Mouse (Mus musculus) heart, adult 2 months (tissue): Measurements from ENCODE around the gene Rnf123. TPM values are rescaled to one million over a fixed set of nuclear protein-coding genes. Genes with fewer than 3 reads are reported as not detected.

ENCODE experiments used
- DNase-seq, 2 experiments: peaks; one replicate each; pipeline ENCODE4 v3.0.0; 2021
- H3K27ac ChIP-seq: fragments of 200-600 bp; 2 replicates; pipeline ENCODE4 v1.8.1; 2022
- H3K27me3 ChIP-seq: fragments of 200-500 bp; 2 replicates; pipeline ENCODE4 v1.6.1; 2012; ENCODE audit warnings: mild to moderate bottlenecking, low read length, inconsistent platforms, mixed read lengths; ENCODE audit not compliant: control insufficient read depth, insufficient read depth
- H3K36me3 ChIP-seq: fragments of 200-500 bp; 2 replicates; pipeline ENCODE4 v1.6.1; 2012; ENCODE audit warnings: low read length, inconsistent platforms; ENCODE audit not compliant: control insufficient read depth, insufficient read depth
- H3K4me1 ChIP-seq: fragments of 200-500 bp; 2 replicates; pipeline ENCODE4 v1.6.1; 2011; ENCODE audit warnings: low read length; ENCODE audit not compliant: control insufficient read depth, insufficient read depth
- H3K4me3 ChIP-seq: fragments of 200-600 bp; 2 replicates; pipeline ENCODE4 v1.8.1; 2022
- H3K79me2 ChIP-seq: fragments of 200-500 bp; replicated peaks from 2 replicates; pipeline ENCODE4 v1.6.1; 2012; ENCODE audit warnings: mild to moderate bottlenecking, inconsistent platforms, low read length, moderate library complexity, mixed read lengths; ENCODE audit not compliant: control insufficient read depth, insufficient read depth
- H3K9ac ChIP-seq: fragments of 200-500 bp; 2 replicates; pipeline ENCODE4 v1.6.1; 2012; ENCODE audit warnings: low read depth, mild to moderate bottlenecking, control low read depth, inconsistent platforms, low read length, mixed read lengths
- CTCF ChIP-seq: fragments of 200-600 bp; IDR thresholded peaks from 2 replicates; pipeline ENCODE4 v1.8.1; 2022; ENCODE audit warnings: antibody characterized with exemption, mild to moderate bottlenecking, moderate library complexity
- EP300 ChIP-seq: fragments of 200-500 bp; IDR thresholded peaks from 2 replicates; pipeline ENCODE4 v1.6.1; 2011; ENCODE audit warnings: low read depth, low read length, control low read depth; ENCODE audit not compliant: insufficient read depth
- POLR2A ChIP-seq: fragments of 200-500 bp; IDR thresholded peaks from 2 replicates; pipeline ENCODE4 v1.6.1; 2011; ENCODE audit warnings: mild to moderate bottlenecking, low read depth, low read length, control low read depth; ENCODE audit not compliant: insufficient read depth
- WGBS: fragments of 180-500 bp; shearing (Covaris S2); methylation state at CpG from one replicate; pipeline ENCODE4 v1.1.7; 2018; 5-methylcytosine and 5-hydroxymethylcytosine counted together
- intact Hi-C: fragments of 180-260 bp; cut with DNase I; formaldehyde crosslinking; loops from one replicate; pipeline ENCODE4 v1.15.1; 2025
- polyA plus RNA-seq: library from polyadenylated mRNA; depleted of rRNA; stranded (reverse); fragments of >200 nt; gene quantifications from 2 replicates; pipeline ENCODE4 v1.2.3, GENCODE M21; 2012
- total RNA-seq, 2 experiments: library from RNA; stranded (reverse); gene quantifications; 2 replicates each; pipeline ENCODE4 v1.2.3; 2021

The Rnf123 gene
- total and polyA plus RNA-seq, 3 experiments: 79.3 to 114 (median 86.7) TPM

DNA sequence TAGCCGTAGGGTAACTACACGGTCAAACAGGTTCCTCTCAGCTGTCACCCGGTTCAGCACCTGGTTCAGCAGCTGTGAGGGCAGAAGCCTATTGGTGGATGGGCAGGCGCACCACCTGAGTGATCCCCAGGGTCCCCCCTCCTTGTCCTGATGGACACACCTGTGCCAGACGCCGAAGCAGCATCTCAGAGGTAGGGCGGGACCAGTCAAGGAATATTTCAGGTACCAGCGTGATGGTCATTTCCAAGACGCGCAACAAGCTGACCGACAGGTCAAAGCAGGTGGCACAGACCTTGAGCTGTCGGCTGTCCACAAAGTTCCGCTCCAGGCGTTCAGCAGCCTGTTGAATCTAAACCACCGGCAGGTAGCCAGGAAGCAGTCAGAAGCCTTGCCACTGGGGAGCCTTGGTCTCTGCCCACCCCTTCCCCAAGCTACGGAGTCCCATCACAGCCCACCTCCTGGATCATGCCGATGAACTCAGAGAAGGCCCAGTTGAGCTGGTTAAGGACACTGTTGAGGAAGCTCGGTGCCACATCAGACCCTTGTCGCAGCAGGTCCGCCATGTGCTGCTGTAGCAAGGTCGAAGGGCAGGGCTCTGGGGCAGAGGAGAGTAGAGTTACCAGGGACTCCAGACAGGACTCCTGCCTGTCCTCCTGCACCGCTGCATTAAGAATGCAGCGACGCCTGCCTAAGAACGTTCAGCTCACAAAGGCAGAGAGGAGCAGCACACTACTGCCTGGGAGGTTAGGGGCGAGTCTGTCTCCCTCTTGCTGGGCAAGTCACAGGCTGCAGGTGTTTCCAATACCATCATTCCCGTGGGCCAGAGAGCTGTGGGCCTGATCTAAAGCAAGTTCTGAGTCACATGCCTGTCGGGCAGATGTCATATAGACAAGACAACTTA is 26.5 kb downstream of the Rnf123 start:
- TF ChIP-seq CTCF (no peak), EP300 (no peak), POLR2A (no peak)
- WGBS: 80% methylated on average over 28 of the region's 28 CpGs

DNA sequence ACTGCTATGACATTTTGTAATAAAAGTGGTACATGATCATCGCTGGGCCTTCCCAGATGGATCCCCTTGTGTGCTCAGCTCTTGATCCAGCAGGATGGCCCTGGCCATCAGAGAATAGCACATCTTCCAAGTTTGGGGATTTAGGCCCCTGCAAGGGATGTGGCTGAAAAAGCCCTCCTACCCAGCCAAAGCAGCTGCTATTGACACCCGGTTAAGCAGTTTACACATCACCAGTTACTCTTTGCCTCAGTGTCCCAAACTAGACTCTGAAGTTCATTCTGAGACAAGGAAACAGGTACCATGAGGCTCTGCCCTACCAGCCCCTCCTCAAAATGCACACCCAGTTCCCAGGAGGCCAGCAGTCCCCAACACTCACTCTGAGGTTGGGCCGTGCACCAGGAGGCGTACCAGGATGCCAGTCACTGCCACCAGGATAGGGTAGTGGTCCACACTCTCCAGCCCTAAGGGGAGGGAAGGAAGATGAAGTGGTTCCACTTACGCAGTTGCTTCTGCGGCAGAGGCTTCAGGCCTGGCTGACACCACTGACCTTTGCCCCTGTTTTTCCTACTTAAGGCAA is 27.4 kb downstream of the Rnf123 start:
- no peak overlapping the region for H3K9ac ChIP-seq
- H3K36me3 ChIP-seq: no peaks in the 10 kb centered on the region
- H3K4me3 ChIP-seq: no peak overlapping the region
- intact Hi-C loops: no loop called here
- H3K79me2 ChIP-seq: no peaks in the 10 kb centered on the region
- peaks cover 12% of the 10 kb centered on the region for H3K4me1 ChIP-seq
- WGBS: 85% methylated on average over 6 of the region's 6 CpGs
- H3K27ac ChIP-seq: no peak overlapping the region
- no peak for TF ChIP-seq EP300
- no peak for TF ChIP-seq POLR2A
- TF ChIP-seq CTCF: no peak
- DNase-seq: peak in 1 of 2 experiments; percentile 3
- H3K27me3 ChIP-seq: no peaks in the 10 kb centered on the region

More for the DNA sequence above, 26.5 kb downstream of the Rnf123 start:
- intact Hi-C loops: no loop called here
- Histone ChIP-seq H3K27me3 (no peaks in the 10 kb centered on the region), H3K4me1 (peaks cover 12% of the 10 kb centered on the region), H3K79me2 (no peaks in the 10 kb centered on the region), H3K27ac (peak overlapping the region; percentile 70), H3K36me3 (no peaks in the 10 kb centered on the region), H3K4me3 (no peak overlapping the region), H3K9ac (no peak overlapping the region)
- DNase-seq: no peak

DNA sequence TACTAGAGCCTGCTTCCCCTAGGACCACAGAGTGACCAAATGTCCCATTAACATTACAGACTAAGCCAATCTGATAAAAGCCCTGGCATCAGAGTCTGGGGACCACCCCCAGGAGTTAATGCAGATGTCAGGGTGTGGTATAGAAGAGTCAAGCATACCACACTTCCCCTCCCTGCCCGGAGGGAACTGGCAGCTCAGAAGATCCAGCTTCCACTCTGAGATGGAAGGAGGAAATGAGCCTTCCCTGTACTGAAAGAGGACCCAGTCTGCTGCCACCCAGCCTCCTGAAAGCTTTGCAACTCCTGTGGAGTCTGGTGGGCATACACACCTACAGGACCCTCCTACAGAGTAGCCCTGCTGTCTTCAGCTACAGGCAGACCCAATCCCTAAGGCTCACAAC is 28.1 kb downstream of the Rnf123 start:
- Histone ChIP-seq H3K79me2 (no peaks in the 10 kb centered on the region), H3K4me3 (no peak overlapping the region), H3K36me3 (no peaks in the 10 kb centered on the region), H3K4me1 (peaks cover 12% of the 10 kb centered on the region), H3K27ac (no peak overlapping the region), H3K27me3 (no peaks in the 10 kb centered on the region), H3K9ac (no peak overlapping the region)
- WGBS: 38% methylated on average over 1 of the region's 1 CpGs
- intact Hi-C loops: no loop called here
- TF ChIP-seq CTCF (no peak), EP300 (no peak), POLR2A (no peak)
- peak; percentile 14 to 17 for DNase-seq

DNA sequence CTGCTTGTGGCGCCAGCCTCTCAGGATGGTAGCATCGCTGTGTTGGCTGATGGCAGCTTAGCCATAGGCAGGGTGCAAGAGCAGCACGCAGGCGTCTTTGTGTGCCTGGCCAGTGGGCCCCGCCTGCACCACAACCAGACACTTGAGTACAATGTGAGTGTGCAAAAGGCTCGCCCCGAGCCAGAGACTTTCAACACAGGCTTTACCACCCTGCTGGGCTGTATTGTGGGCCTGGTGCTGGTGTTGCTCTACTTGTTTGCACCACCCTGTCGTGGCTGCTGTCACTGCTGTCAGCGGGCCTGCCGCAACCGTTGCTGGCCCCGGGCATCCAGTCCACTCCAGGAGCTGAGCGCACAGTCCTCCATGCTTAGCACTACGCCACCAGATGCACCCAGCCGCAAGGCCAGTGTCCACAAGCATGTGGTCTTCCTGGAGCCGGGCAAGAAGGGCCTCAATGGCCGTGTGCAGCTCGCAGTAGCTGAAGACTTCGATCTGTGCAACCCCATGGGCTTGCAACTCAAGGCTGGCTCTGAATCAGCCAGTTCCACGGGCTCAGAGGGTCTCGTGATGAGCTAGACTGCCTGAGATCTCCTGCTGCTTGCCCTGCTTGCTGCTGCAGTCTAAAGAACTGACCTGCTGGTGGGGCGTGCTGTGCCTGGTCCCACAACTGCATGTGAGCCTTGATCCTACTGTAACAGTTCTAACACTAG is 28.7 kb downstream of the Rnf123 start:
- Histone ChIP-seq H3K9ac (no peak overlapping the region), H3K4me3 (no peak overlapping the region), H3K27ac (no peak overlapping the region), H3K27me3 (no peaks in the 10 kb centered on the region), H3K79me2 (no peaks in the 10 kb centered on the region), H3K36me3 (no peaks in the 10 kb centered on the region), H3K4me1 (peaks cover 15% of the 10 kb centered on the region)
- TF ChIP-seq EP300: no peak
- no peak for TF ChIP-seq POLR2A
- TF ChIP-seq CTCF: no peak
- intact Hi-C loops: loop anchor here (5.0 kb wide), 1 partner anchor 152 kb away; no protein-coding TSS in a partner anchor
- DNase-seq: peak; percentile 7 to 19
- WGBS: 90% methylated on average over 22 of the region's 22 CpGs

DNA sequence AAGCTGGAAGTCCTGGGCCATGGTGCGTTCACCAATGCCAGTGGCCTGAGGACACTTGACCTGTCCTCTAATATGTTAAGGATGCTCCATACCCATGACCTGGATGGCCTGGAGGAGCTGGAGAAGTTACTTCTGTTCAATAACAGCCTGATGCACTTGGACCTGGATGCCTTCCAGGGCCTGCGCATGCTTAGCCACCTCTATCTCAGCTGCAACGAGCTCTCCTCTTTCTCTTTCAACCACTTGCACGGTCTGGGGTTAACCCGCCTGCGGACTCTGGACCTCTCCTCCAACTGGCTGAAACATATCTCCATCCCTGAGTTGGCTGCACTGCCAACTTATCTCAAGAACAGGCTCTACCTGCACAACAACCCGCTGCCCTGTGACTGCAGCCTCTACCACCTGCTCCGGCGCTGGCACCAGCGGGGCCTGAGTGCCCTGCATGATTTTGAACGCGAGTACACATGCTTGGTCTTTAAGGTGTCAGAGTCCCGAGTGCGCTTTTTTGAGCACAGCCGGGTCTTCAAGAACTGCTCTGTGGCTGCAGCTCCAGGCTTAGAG is 29.4 kb downstream of the Rnf123 start:
- no peak overlapping the region for H3K27ac ChIP-seq
- intact Hi-C loops: loop anchor here (1.0 to 5.0 kb wide), 3 partner anchors 67 to 151 kb away; no protein-coding TSS in a partner anchor
- DNase-seq: peak; percentile 26 to 31
- no peaks in the 10 kb centered on the region for H3K36me3 ChIP-seq
- no peaks in the 10 kb centered on the region for H3K79me2 ChIP-seq
- H3K9ac ChIP-seq: no peak overlapping the region
- peaks cover 15% of the 10 kb centered on the region for H3K4me1 ChIP-seq
- WGBS: 73% methylated on average over 15 of the region's 15 CpGs
- no peak overlapping the region for H3K4me3 ChIP-seq
- TF ChIP-seq POLR2A: no peak
- H3K27me3 ChIP-seq: no peaks in the 10 kb centered on the region
